Mouse (Mus musculus): ENCODE data around the gene Mob3a. TPM values are rescaled to one million over a fixed set of nuclear protein-coding genes. Genes with fewer than 3 reads are reported as not detected.

The Mob3a gene
- polyA plus RNA-seq, 1 experiment: 5.2 TPM

DNA sequence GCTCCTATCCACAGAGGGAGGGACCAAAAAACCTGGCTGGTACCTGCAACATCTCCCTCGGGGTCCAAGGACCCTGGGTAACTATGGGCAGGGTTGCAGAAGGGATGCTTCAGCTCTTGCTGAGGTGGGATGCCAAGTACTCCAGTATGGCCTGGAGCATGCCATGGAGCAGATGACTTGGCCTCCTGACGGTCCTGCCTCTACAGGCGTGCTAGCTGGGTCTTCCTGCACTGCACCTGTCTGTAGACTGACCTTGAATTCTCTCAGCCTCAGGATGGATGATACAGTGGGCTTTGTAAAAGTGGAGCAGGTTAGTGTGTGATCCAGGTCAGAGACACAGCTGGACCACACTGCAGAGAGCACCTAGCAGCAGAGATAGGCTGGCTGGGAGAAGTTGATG lies 3.7 kb upstream of the Mob3a start:
- Histone ChIP-seq H3K4me1 (ENCODE audit: control insufficient read depth, insufficient read depth, insufficient read length, low read length) (peaks cover 5% of the 10 kb centered on the region; the same call in 1 of the 2 replicates), H3K27ac (replicated peaks; ENCODE audit: low read depth, low read length) (no peak overlapping the region), H3K4me3 (ENCODE audit: insufficient read depth, low read depth, low read length) (no peak overlapping the region)

DNA sequence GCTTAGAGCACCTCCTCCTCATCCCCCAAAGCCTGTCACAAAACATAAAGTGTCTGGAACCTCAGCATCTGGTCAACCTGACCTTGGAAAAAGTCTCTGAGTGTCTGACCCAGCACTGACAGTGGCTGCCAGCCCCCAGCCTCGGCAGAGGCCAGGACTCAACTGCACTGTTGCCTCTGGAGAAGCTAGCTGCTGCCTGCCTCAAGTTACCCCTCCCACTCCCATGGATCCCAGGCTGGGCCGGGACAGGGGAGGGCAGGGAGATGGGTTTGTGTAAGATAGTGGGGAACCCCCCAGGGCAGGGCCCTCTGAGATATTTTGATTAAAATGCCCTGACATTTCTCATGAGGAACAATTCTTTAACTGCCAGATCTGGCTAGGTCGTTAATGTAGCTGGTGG lies 3.3 kb upstream of the Mob3a start:
- Histone ChIP-seq H3K27ac (replicated peaks; ENCODE audit: low read depth, low read length) (no peak overlapping the region), H3K4me3 (ENCODE audit: insufficient read depth, low read depth, low read length) (no peak overlapping the region), H3K4me1 (ENCODE audit: control insufficient read depth, insufficient read depth, insufficient read length, low read length) (peaks cover 5% of the 10 kb centered on the region)

DNA sequence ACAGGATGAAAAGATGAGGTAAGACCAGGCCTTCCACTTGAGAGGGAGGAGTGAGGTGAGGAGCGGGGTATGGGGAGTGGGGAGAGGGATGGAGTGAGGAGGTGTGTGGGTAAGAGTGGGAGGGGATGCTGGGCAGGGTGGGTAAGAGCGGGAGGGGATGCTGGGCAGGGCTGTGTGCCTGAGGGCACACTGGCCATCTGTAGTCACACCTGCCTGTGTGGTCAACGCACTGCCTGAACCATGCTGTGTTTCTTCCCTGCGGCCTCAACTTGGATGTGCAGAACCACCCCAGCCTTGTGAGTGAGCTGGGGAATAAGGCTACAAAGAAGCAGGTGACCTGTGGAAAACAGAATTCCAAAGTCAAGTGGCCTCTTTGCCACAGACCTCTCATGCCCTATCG lies 2.6 kb upstream of the Mob3a start:
- H3K4me3 ChIP-seq (ENCODE audit: insufficient read depth, low read depth, low read length): no peak overlapping the region
- no peak overlapping the region for H3K27ac ChIP-seq (replicated peaks; ENCODE audit: low read depth, low read length)
- peaks cover 8% of the 10 kb centered on the region for H3K4me1 ChIP-seq (ENCODE audit: control insufficient read depth, insufficient read depth, insufficient read length, low read length)

DNA sequence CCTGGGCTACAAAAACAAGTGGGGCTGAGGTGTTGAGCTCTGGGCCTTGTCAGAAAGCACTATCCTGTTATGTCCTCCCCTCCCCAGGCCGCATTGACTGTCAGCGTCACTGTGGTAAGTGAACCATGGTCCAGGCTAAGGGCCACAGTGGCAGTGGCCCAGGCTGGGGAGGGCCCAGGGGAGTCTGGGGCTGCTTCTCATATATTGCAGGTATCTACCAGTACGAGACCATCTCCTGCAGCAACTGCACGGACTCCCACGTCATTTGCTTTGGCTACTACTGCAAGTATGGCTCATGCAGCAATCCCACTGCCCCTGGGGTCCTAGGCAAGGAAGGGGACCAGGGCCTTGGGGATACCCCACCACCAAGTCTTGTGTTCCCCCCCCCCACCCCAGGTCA lies 1.9 kb upstream of the Mob3a start:
- Histone ChIP-seq H3K27ac (replicated peaks; ENCODE audit: low read depth, low read length) (no peak overlapping the region), H3K4me1 (ENCODE audit: control insufficient read depth, insufficient read depth, insufficient read length, low read length) (peaks cover 8% of the 10 kb centered on the region), H3K4me3 (ENCODE audit: insufficient read depth, low read depth, low read length) (no peak overlapping the region)

DNA sequence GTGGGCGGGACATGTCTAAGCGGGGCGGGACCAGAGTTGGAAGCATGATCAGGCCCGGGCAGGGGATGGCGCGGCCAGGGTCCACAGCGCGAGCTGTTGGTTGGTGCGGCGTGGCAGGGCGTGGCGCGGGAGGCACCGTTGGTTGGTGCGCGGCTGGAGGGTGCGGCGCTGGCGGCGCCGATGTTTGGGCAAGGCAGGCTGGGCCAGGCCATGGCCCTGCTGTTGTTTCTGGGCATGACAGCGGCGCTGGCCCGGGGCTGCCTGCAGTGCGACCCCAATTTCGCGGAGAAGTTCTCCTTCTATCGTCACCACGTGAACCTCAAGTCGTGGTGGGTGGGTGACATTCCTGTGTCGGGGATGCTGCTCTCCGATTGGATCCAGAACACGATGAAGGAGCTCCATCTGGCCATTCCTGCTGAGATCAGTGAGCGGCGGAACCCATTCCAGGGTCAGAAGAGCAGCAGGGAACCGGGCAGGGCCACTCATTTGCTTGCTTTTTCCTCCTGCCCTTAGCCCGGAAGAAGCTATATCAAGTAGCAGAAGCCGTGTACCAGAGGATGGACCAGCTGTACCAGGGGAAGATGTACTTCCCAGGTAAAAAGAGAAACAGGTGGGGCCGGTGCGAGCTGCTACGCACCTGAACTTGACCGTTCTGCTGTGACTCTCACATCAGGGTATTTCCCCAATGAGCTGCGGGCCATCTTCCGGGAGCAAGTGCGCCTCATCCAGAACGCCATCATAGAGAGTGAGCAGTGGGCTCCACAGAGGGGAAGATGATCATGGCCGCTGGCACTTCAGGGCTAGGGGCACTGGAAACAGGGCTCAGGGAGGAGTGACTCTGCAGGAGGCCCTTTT lies 986 bp upstream of the Mob3a start:
- H3K27ac ChIP-seq (replicated peaks; ENCODE audit: low read depth, low read length): peak overlapping the region; percentile 33
- H3K4me3 ChIP-seq (ENCODE audit: insufficient read depth, low read depth, low read length): peak overlapping the region; percentile 67

DNA sequence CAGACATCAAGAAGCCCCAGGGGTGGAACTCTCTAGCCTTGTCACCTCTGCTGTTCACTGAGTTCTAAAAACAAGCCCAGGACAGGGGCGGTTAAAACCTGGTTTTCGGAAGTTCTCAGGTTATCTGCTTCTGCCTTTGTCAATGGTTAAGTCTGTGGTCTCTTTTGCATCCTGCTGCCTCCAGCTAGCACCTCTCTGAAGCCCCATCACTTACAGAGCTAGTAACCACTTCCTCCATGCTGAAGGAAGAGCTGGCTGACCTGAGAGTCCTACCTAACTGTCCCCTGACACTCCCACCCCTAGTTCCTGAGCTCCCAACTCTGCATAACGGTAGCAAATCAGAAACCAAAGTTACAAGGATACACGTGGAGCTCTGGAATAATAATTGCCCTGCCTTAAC lies 1.0 kb downstream of the Mob3a start:
- Histone ChIP-seq H3K27ac (replicated peaks; ENCODE audit: low read depth, low read length) (0 out of 2 replicates have a peak overlapping the region, but pooled peaks have one; percentile 4), H3K4me1 (ENCODE audit: control insufficient read depth, insufficient read depth, insufficient read length, low read length) (peaks cover 15% of the 10 kb centered on the region), H3K4me3 (ENCODE audit: insufficient read depth, low read depth, low read length) (peak overlapping the region; percentile 72)

More for the DNA sequence above, 986 bp upstream of the Mob3a start:
- H3K4me1 ChIP-seq (ENCODE audit: control insufficient read depth, insufficient read depth, insufficient read length, low read length): peaks cover 8% of the 10 kb centered on the region

DNA sequence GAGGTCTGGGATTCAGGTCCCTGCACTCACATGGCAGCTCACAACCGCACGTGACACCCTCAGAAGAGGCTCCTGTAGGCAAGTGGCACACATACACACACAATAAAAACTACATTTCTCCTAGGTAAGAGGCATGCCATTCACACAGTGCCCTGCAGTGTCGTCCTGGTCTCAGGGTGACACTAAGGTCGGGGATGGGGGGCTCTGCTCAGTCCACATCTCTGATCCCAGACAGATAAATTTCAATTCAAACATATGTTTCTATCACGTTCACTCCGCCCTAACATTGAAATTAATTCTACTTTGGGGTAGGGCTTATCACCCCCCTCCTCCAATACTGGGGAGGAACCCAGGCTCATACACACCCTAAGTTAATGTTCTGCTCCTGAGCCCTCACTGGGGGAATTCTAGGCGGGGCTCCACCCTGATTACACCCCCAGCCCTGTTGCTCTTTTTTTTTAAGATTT lies 1.7 kb downstream of the Mob3a start:
- Histone ChIP-seq H3K4me3 (ENCODE audit: insufficient read depth, low read depth, low read length) (0 out of 2 replicates have a peak overlapping the region, but pooled peaks have one; percentile 3), H3K4me1 (ENCODE audit: control insufficient read depth, insufficient read depth, insufficient read length, low read length) (peaks cover 19% of the 10 kb centered on the region), H3K27ac (replicated peaks; ENCODE audit: low read depth, low read length) (no peak overlapping the region)

DNA sequence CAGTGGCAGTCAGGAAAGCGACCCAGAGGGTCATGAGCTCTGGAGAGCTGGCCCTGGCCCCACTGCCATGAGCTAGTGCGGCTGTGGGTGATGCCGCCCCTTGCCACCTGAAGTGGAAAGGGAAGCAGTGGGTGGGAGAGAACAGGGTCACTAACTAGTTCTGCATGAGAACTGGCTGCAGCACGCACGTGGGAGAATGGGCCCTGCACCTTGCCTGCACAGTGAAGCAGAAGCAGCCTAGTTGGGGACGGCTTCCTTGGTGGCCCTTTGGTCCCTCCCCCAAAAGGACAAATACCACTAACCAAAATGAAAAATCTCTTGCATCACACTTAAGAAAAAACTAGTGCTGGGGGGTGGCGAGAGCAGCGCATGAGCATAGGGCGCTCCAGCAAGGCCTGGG lies 3.2 kb downstream of the Mob3a start:
- no peak overlapping the region for H3K27ac ChIP-seq (replicated peaks; ENCODE audit: low read depth, low read length)
- no peak overlapping the region for H3K4me3 ChIP-seq (ENCODE audit: insufficient read depth, low read depth, low read length)
- H3K4me1 ChIP-seq (ENCODE audit: control insufficient read depth, insufficient read depth, insufficient read length, low read length): peaks cover 19% of the 10 kb centered on the region

DNA sequence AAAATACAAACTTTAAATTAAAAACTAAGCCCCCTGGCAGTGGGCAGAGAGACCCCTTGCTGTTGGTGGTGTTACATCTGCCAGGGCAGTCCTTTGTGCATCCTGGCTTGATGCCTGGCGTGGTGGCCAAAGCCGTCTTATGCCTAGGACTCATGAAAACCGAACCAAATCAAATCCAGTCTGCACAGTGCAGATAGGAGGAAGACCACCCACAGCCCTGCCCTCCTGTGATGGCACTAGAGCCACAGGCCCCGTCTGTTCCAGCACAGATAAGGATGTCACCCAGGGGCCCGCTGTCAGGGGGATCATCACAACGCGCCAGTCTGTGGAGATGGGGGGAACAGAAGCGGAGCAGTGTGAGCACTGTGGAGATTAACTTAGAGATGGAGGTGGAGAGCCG lies 4.0 kb downstream of the Mob3a start:
- Histone ChIP-seq H3K27ac (replicated peaks; ENCODE audit: low read depth, low read length) (no peak overlapping the region), H3K4me3 (ENCODE audit: insufficient read depth, low read depth, low read length) (no peak overlapping the region), H3K4me1 (ENCODE audit: control insufficient read depth, insufficient read depth, insufficient read length, low read length) (peaks cover 16% of the 10 kb centered on the region)

DNA sequence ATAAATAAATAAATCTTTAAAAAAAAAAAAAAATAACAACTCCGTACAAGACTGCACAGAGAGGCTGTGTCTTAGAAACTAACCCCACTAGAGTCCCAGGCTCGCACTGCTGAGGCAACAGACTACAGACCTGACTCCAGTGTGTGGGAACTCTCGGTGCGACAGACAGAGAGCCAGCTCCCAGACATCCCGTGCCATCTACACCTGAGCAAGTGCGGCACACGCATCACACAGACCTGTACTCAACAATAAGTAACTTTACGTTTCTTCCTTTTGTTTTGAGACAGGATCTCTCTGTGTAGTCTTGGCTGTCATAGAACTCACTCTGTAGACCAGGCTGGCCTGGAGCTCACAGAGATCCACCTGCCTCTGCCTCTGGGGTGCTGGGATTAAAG lies 4.4 kb downstream of the Mob3a start:
- Histone ChIP-seq H3K4me1 (ENCODE audit: control insufficient read depth, insufficient read depth, insufficient read length, low read length) (peaks cover 16% of the 10 kb centered on the region), H3K27ac (replicated peaks; ENCODE audit: low read depth, low read length) (no peak overlapping the region), H3K4me3 (ENCODE audit: insufficient read depth, low read depth, low read length) (no peak overlapping the region)

DNA sequence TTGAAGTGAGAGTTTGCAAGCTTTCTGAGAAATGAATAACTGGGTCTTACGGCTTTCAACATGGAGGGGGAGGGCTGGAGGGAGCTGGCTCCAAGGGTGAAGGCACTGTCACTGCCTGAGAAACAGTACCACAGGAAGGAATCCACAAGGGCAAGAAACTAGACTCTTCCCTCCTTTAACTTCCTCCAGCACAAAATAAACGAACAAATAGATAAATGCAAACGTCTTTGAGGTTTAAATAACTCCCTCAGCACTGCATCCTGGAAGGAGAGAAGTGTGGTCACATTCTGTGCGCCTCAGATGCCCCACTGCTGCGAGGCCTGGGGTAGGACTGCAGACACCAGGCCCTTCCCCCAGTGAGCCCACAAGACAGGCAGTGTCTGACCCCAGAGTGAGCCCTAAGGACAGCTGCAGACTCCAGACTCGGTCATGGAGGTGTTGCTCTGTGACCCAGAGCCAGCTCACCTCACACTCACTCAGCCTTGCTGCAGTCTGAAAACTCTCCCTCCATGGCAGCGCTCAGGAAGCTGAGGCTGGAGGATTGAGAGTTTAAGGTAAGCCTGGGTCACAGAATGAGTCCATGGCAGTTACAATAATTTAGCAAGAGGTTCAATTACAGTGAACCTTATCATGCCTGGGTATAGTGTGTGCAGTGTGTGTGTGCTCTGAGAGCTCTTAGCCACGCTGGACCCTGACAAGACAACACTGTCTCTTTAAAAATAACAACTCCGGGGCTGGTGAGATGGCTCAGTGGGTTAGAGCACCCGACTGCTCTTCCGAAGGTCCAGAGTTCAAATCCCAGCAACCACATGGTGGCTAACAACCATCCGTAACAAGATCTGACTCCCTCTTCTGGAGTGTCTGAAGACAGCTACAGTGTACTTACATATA lies 5.0 kb downstream of the Mob3a start:
- H3K27ac ChIP-seq (replicated peaks; ENCODE audit: low read depth, low read length): peak overlapping the region; percentile 89
- no peak overlapping the region for H3K4me3 ChIP-seq (ENCODE audit: insufficient read depth, low read depth, low read length)
- H3K4me1 ChIP-seq (ENCODE audit: control insufficient read depth, insufficient read depth, insufficient read length, low read length): peaks cover 16% of the 10 kb centered on the region

DNA sequence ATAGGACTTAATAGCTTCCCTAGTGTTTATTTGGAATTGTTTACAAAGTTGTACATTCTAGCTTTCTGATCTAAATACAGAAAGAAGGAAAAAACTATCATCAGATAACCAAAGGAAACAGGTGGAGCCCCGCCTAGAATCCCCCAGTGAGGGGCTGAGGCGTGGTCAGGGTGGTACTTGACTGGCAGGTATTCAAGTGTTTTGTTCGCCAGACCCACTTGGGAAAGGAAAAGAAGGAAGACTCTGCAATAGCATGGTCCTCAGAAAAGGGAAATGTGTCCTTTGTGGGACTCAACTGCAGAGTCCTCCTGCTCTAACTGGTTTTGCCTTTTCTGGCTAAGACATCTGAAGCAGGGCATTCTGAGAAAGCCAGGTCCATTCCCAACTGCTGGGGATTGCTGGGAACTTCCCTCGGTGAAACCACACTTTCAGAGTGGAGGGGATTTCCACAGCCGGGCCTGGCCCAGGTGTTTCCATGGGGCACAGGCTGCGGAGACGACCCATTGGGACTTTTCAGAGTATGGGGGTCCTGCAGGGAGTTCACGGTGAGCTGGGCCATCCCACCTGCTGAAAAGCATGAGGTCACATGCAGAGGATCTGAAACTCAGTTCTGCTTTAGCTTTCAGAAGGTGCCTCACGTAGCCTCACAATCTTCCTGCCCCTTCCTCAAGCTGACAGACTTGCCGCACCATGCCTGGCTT lies 5.8 kb downstream of the Mob3a start:
- H3K27ac ChIP-seq (replicated peaks; ENCODE audit: low read depth, low read length): peak overlapping the region; percentile 89
- no peak overlapping the region for H3K4me3 ChIP-seq (ENCODE audit: insufficient read depth, low read depth, low read length)

DNA sequence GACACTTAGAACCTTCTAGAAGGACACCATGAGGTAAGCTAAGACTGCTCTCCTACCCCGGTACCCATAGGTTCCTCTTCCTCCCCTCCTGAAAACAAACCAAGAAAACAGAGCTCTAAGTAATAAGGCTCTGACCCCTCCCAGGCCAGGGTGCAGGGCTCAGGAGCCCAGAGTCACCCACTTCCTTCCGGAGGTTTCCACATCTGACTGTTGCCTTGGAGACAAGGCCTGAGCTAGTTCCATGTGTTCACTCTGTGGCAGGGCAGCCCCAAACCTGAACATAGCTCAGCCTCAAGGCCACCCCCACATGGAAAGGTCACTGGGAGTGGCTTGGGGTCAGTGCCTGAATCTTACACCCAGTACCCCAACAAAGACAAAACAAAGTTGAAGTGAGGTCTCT lies 6.6 kb downstream of the Mob3a start:
- no peak overlapping the region for H3K4me3 ChIP-seq (ENCODE audit: insufficient read depth, low read depth, low read length)
- peaks cover 14% of the 10 kb centered on the region for H3K4me1 ChIP-seq (ENCODE audit: control insufficient read depth, insufficient read depth, insufficient read length, low read length)
- H3K27ac ChIP-seq (replicated peaks; ENCODE audit: low read depth, low read length): peak overlapping the region; percentile 89

More for the DNA sequence above, 5.8 kb downstream of the Mob3a start:
- H3K4me1 ChIP-seq (ENCODE audit: control insufficient read depth, insufficient read depth, insufficient read length, low read length): peaks cover 16% of the 10 kb centered on the region

DNA sequence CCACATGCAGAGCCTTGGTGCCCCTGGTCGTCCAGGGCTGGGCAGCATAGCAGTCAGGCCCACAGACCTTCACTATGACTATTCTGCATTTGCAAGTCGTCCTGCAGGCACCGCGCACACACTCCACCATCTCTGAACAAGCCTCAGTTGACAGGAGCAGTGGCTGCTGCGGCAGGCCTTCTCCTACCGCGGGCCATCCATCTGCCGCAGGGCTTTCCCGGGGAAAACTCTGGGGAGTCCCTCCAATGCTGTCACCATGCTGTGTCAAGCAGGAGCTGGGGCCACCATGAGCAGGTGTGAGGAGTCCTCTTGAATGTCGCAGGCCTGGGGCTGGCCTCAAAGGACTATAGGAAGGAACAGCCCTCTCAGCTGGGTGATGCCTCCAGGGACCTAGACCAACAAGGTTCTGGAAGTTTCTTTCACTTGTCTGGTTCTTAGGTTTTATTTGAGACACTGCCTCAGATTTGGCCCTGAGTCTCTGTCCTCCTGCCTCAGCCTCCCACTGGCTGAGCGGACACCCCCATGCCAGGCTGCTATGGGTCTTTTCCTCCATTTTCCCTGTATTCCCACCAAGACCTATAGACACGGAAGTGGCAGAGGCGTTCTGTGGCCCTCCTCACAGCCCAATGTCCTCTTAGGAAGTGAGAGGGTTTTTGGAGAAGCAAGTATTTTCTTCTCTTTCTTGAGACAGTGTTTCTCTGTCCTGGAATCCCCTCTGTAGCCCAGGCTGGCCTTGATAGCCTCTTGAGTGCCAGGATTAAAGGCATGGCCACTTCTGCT lies 7.4 kb downstream of the Mob3a start:
- H3K27ac ChIP-seq (replicated peaks; ENCODE audit: low read depth, low read length): peak overlapping the region; percentile 89
- no peak overlapping the region for H3K4me3 ChIP-seq (ENCODE audit: insufficient read depth, low read depth, low read length)
- H3K4me1 ChIP-seq (ENCODE audit: control insufficient read depth, insufficient read depth, insufficient read length, low read length): peaks cover 11% of the 10 kb centered on the region

Data from brown adipose tissue, adult 24 weeks (tissue).